Mouse (Mus musculus) heart, adult 2 months (tissue): ENCODE data around the gene Chmp4b. TPM values are rescaled to one million over a fixed set of nuclear protein-coding genes. Genes with fewer than 3 reads are reported as not detected.

Experiments used
- DNase-seq, 2 experiments: peaks; one replicate each; pipeline ENCODE4 v3.0.0; 2021
- H3K27ac ChIP-seq: fragments of 200-600 bp; 2 replicates; pipeline ENCODE4 v1.8.1; 2022
- H3K27me3 ChIP-seq: fragments of 200-500 bp; 2 replicates; pipeline ENCODE4 v1.6.1; 2012; ENCODE audit warnings: mild to moderate bottlenecking, low read length, inconsistent platforms, mixed read lengths; ENCODE audit not compliant: control insufficient read depth, insufficient read depth
- H3K36me3 ChIP-seq: fragments of 200-500 bp; 2 replicates; pipeline ENCODE4 v1.6.1; 2012; ENCODE audit warnings: low read length, inconsistent platforms; ENCODE audit not compliant: control insufficient read depth, insufficient read depth
- H3K4me1 ChIP-seq: fragments of 200-500 bp; 2 replicates; pipeline ENCODE4 v1.6.1; 2011; ENCODE audit warnings: low read length; ENCODE audit not compliant: control insufficient read depth, insufficient read depth
- H3K4me3 ChIP-seq: fragments of 200-600 bp; 2 replicates; pipeline ENCODE4 v1.8.1; 2022
- H3K79me2 ChIP-seq: fragments of 200-500 bp; replicated peaks from 2 replicates; pipeline ENCODE4 v1.6.1; 2012; ENCODE audit warnings: mild to moderate bottlenecking, inconsistent platforms, low read length, moderate library complexity, mixed read lengths; ENCODE audit not compliant: control insufficient read depth, insufficient read depth
- H3K9ac ChIP-seq: fragments of 200-500 bp; 2 replicates; pipeline ENCODE4 v1.6.1; 2012; ENCODE audit warnings: low read depth, mild to moderate bottlenecking, control low read depth, inconsistent platforms, low read length, mixed read lengths
- CTCF ChIP-seq: fragments of 200-600 bp; IDR thresholded peaks from 2 replicates; pipeline ENCODE4 v1.8.1; 2022; ENCODE audit warnings: antibody characterized with exemption, mild to moderate bottlenecking, moderate library complexity
- EP300 ChIP-seq: fragments of 200-500 bp; IDR thresholded peaks from 2 replicates; pipeline ENCODE4 v1.6.1; 2011; ENCODE audit warnings: low read depth, low read length, control low read depth; ENCODE audit not compliant: insufficient read depth
- POLR2A ChIP-seq: fragments of 200-500 bp; IDR thresholded peaks from 2 replicates; pipeline ENCODE4 v1.6.1; 2011; ENCODE audit warnings: mild to moderate bottlenecking, low read depth, low read length, control low read depth; ENCODE audit not compliant: insufficient read depth
- WGBS: fragments of 180-500 bp; shearing (Covaris S2); methylation state at CpG from one replicate; pipeline ENCODE4 v1.1.7; 2018; 5-methylcytosine and 5-hydroxymethylcytosine counted together
- intact Hi-C: fragments of 180-260 bp; cut with DNase I; formaldehyde crosslinking; loops from one replicate; pipeline ENCODE4 v1.15.1; 2025
- polyA plus RNA-seq: library from polyadenylated mRNA; depleted of rRNA; stranded (reverse); fragments of >200 nt; gene quantifications from 2 replicates; pipeline ENCODE4 v1.2.3, GENCODE M21; 2012
- total RNA-seq, 2 experiments: library from RNA; stranded (reverse); gene quantifications; 2 replicates each; pipeline ENCODE4 v1.2.3; 2021

Gene Chmp4b
- total and polyA plus RNA-seq, 3 experiments, result 64.4 to 124 (median 106) TPM

DNA sequence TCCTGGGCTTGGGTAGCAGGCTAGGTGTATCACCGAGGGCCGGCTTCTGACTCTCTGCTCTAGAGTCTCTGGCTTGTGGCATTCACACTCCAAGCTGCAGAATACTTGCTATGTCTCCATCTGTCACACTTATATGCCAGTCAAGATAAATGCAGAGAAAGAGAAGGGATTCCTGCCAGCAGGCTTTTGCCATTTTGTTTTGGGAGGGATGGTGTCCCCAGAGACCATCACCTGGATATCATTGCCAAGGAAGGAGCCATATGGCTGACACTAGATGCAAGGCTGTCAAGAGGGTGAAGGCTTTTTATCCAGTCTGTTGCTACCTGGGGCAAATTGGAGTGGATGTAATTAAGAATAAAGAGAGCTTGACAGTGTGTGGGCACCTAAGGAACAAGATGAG is 15.7 kb upstream of the Chmp4b start:
- Histone ChIP-seq H3K27me3 (no peaks in the 10 kb centered on the region), H3K36me3 (no peaks in the 10 kb centered on the region), H3K9ac (no peak overlapping the region), H3K79me2 (no peaks in the 10 kb centered on the region), H3K4me3 (no peak overlapping the region), H3K4me1 (no peaks in the 10 kb centered on the region), H3K27ac (no peak overlapping the region)
- intact Hi-C loops, result no loop called here
- no peak for DNase-seq
- TF ChIP-seq EP300 (no peak), CTCF (no peak), POLR2A (no peak)
- 86% methylated on average over 2 of the region's 2 CpGs for whole genome bisulfite sequencing

DNA sequence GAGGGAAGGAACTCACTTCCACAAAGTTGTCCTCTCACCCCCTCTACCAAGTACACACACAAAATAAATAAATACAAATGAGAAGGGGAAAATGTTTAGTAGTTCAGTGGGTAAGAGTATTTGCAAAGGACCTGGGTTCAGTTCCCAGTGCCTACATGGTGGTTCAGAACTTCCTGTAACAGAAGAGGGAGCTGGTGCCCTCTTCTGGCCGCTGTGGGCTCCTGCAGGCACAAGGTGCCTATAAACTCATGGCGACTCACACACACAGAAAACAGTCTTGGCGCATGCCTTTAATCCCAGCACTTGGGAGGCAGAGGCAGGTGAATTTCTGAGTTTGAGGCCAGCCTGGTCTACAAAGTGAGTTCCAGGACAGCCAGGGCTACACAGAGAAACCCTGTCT is 13.0 kb upstream of the Chmp4b start:
- H3K36me3 ChIP-seq, result no peaks in the 10 kb centered on the region
- 97% methylated on average over 3 of the region's 3 CpGs for WGBS

DNA sequence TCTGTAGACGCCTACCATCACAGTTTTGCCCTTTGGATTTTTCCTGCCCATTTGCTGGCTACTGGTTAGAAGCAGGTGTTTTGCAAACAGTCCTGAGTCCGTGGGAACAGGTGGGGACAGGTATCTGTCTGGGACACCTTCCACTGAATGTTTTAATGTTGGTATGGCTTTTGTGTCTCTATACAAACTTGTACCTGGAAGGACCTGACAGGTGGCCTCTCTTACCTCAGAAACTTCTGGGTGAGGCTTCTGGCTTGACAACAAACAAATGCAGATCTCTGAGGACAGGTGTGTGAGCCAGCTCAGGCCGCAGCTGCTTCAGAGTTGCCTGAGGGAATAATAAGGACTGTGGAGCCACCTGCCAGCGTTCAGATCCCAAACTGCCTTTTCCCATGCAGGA is 12.4 kb upstream of the Chmp4b start:
- no peaks in the 10 kb centered on the region for H3K27me3 ChIP-seq
- no peak overlapping the region for H3K4me3 ChIP-seq
- intact Hi-C loops, result no loop called here
- no peaks in the 10 kb centered on the region for H3K79me2 ChIP-seq
- H3K36me3 ChIP-seq, result no peaks in the 10 kb centered on the region
- no peaks in the 10 kb centered on the region for H3K4me1 ChIP-seq
- no peak for TF ChIP-seq EP300
- TF ChIP-seq POLR2A, result no peak
- TF ChIP-seq CTCF, result no peak
- WGBS, result 96% methylated on average over 4 of the region's 4 CpGs
- no peak overlapping the region for H3K9ac ChIP-seq
- no peak overlapping the region for H3K27ac ChIP-seq
- no peak for DNase-seq

More for the DNA sequence above, 13.0 kb upstream of the Chmp4b start:
- no peak for DNase-seq
- Histone ChIP-seq H3K9ac (no peak overlapping the region), H3K27ac (no peak overlapping the region), H3K4me1 (no peaks in the 10 kb centered on the region), H3K27me3 (no peaks in the 10 kb centered on the region), H3K4me3 (no peak overlapping the region), H3K79me2 (no peaks in the 10 kb centered on the region)
- TF ChIP-seq EP300 (no peak), POLR2A (no peak), CTCF (peak; percentile 17; the same call in 1 of the 2 replicates)
- intact Hi-C loops, result no loop called here

DNA sequence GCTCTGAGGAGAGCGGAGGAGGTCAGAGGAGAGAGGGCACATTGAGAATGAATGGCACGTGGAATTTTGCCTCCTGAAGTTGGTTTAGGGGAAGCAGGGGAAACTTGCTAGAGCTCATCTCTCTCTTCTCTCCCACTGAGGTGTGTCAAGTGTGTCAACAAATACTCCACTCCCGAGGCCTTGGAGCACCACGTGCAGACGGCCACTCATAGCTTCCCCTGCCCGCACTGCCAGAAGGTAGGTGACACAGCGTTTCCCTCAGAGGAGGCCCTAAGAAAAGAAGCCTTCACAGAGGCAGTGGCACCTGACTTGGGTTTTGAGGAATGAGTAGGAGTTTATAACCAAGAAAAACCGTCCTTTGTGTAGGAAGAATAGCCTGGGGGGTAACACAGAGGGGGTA is 10.3 kb upstream of the Chmp4b start:
- no peaks in the 10 kb centered on the region for H3K27me3 ChIP-seq
- no peak overlapping the region for H3K4me3 ChIP-seq
- H3K4me1 ChIP-seq, result no peaks in the 10 kb centered on the region
- H3K79me2 ChIP-seq, result no peaks in the 10 kb centered on the region
- WGBS, result 83% methylated on average over 8 of the region's 8 CpGs
- intact Hi-C loops, result no loop called here
- TF ChIP-seq CTCF, result no peak
- TF ChIP-seq EP300, result no peak
- TF ChIP-seq POLR2A, result no peak
- no peaks in the 10 kb centered on the region for H3K36me3 ChIP-seq
- no peak overlapping the region for H3K27ac ChIP-seq
- no peak overlapping the region for H3K9ac ChIP-seq
- no peak for DNase-seq

DNA sequence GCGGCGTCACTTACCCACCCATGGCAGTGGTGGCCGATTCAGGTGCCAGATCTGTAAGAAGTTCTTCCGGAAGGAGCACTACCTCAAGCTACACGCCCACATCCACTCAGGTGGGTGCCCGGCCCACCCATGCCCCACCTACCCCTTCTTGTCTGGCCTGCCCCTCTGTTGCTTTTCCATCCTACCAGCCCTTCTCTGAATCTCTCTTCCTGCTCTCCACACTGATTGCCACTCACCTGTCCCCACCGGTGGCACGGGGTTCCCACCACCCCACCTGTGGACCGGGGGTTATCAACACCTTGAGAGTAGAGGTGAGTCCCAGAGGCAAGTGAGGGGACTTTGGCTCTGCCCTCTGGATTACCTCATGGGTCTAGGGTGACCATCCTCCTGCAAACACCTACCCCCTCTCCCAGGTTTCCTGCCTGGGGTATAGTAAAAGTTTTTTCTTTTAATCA is 9.5 kb upstream of the Chmp4b start:
- no peak overlapping the region for H3K4me3 ChIP-seq
- intact Hi-C loops, result no loop called here
- DNase-seq, result no peak
- no peaks in the 10 kb centered on the region for H3K36me3 ChIP-seq
- no peak overlapping the region for H3K9ac ChIP-seq
- no peaks in the 10 kb centered on the region for H3K4me1 ChIP-seq
- TF ChIP-seq EP300, result no peak
- TF ChIP-seq CTCF, result no peak
- no peak for TF ChIP-seq POLR2A
- H3K27ac ChIP-seq, result no peak overlapping the region
- H3K27me3 ChIP-seq, result no peaks in the 10 kb centered on the region
- H3K79me2 ChIP-seq, result no peaks in the 10 kb centered on the region
- WGBS, result 97% methylated on average over 9 of the region's 9 CpGs

DNA sequence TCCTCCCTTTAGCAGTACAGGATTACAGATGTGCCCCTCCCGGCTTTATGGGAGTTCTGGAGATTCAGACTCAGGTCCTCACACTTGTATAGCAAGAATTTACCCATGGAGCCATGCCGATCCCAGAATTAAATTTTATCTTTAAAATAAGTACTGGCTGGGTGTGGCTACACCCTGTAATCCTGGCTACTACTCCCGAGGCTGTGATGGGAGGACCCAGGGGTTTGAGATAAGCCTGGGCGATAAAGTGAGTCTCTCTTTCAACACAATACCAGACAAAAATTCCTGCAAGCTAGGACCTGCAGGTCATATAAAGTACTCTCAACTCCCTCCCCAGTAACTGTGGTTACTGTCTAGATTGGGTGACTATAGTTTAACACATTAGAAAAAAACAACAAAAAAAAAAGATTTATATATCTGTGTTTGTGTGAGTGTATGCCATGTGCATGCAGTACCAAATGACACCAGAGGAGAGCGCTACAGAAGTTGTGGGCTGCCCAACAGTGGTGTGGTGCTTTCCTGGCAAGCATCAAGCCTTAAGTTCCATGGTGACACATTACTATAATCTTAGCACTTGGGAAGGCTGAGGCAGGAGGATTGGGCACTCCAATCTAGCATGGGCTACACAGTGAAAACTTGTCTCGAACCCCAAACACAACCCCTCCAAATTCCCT is 8.7 kb upstream of the Chmp4b start:
- H3K36me3 ChIP-seq, result no peaks in the 10 kb centered on the region
- intact Hi-C loops, result no loop called here
- H3K9ac ChIP-seq, result no peak overlapping the region

More for the DNA sequence above, 8.7 kb upstream of the Chmp4b start:
- H3K4me1 ChIP-seq, result no peaks in the 10 kb centered on the region
- TF ChIP-seq EP300, result no peak
- 0 out of 2 replicates have a peak, but pooled peaks have one; percentile 6 for TF ChIP-seq CTCF
- 73% methylated on average over 6 of the region's 6 CpGs for WGBS
- no peak for DNase-seq
- no peaks in the 10 kb centered on the region for H3K27me3 ChIP-seq
- H3K27ac ChIP-seq, result no peak overlapping the region
- H3K79me2 ChIP-seq, result no peaks in the 10 kb centered on the region
- H3K4me3 ChIP-seq, result no peak overlapping the region
